Mouse (Mus musculus): ENCODE results near the gene Ptpro. TPM values are rescaled to one million over a fixed set of nuclear protein-coding genes. Genes with fewer than 3 reads are reported as not detected.

The Ptpro gene
- polyA plus RNA-seq, 1 experiment from 2014 or later: 50.3 TPM

DNA sequence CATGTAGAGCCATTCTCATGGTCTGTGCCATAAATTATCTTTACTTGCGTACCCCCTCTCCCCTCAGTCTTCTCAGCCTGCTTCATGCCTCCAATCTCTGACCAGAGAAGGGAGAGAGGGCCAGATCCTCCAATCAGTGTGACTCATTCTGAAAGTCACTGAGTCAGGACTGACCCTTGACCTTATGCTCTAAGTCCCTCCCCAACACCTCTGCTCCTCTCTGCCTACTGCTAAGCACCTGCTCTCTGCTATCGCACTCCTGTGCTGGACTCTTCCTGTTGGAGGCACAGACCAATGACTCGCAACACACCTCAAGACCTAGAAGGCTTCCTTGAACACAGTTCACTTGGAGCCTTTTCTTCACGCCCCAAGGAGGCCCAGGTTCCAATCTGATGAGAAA, 240.5 kb downstream of the Ptpro start:
- Histone ChIP-seq H3K9ac (replicated peaks) (no peak overlapping the region), H3K4me3 (no peak overlapping the region), H3K36me3 (no peaks in the 10 kb centered on the region), H3K9me3 (no peaks in the 10 kb centered on the region), H3K27ac (replicated peaks) (no peak overlapping the region), H3K4me2 (replicated peaks) (no peak overlapping the region), H3K27me3 (no peaks in the 10 kb centered on the region), H3K4me1 (no peaks in the 10 kb centered on the region)
- WGBS: 89% methylated on average over 4 of the region's 4 CpGs
- no peak for ATAC-seq (replicated peaks)

DNA sequence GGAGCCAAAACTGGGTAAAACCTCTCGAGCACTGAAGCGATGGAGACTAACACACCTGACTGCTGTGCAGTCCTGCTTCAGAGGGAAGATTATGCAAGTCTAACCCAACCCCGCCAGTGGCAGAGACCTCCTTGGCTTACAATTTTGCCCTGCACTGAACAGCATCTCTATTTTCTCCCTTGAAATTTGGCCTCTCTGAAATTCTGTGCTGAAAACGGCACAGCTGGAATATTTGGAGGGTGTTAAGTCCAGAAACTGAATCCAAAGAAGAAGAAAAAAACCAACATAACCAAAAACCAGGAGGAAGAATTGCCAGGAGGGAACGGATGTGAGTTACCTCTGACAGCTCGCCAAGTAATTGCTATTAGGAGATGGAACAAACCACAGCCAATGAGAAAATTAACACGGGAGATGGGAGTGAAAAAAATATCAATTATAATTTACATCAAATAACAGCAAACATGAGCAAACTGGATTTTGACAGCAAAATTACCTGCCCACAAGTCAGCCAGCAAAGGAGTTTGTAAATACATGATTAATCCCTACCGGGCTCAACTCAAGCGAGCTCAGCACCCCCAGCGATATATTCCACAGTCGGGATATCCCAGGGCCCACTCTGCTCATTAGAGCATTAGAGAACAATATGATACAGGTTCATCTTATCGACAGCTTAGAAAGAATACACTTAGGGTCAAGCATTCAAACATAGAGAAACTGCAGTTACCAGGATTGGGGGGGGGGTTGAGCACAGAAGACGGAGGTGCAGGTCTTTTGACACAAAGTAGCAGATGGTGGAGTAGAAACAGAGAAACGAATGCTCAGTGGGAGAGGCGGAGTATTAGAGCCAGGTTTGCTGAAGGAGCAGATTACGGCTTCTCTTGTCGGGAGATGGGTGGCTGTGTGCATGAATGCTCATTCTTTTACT, 241.4 kb downstream of the Ptpro start:
- no peak overlapping the region for H3K4me3 ChIP-seq
- 83% methylated on average over 17 of the region's 17 CpGs for WGBS
- H3K27ac ChIP-seq (replicated peaks): no peak overlapping the region
- no peak overlapping the region for H3K9ac ChIP-seq (replicated peaks)
- no peaks in the 10 kb centered on the region for H3K4me1 ChIP-seq
- H3K36me3 ChIP-seq: no peaks in the 10 kb centered on the region
- H3K27me3 ChIP-seq: no peaks in the 10 kb centered on the region
- H3K4me2 ChIP-seq (replicated peaks): no peak overlapping the region
- ATAC-seq (replicated peaks): no peak
- no peaks in the 10 kb centered on the region for H3K9me3 ChIP-seq

DNA sequence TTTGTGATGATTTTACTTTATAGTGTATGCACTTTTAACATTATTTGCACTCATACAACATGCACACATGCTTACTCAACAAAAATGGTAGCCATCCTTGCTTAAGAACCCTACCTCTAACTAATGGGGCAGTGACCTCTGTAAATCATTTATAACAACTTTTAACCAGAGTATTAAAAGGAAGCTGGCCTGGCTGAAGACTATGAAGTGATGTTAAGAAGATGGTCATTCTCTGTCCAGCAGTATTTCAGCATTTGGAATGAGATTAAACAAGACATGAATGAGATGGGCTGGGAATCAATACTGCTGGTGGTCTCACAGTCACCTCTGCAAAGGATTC, 242.0 kb downstream of the Ptpro start:
- ATAC-seq (replicated peaks): no peak
- H3K36me3 ChIP-seq: no peaks in the 10 kb centered on the region

DNA sequence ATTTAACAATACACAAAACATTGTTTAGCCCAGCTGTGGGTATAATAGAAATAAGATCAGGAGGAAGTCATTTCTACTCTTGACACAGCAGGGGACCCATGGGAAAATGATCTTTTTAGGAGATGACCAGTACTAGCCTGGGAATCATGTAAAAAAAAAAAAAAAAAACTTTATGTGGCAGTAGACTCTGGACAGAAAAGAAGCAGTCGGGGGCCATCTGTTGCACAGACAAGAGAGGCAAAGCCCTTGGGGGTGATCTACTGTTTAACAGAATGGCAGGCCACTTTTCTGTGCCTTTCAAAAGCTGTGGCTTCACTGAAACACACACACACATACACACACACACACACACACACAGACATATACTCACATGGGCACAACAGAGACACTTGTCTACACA, 242.7 kb downstream of the Ptpro start:
- 67% methylated on average over 1 of the region's 1 CpGs for WGBS

More for the DNA sequence above, 242.0 kb downstream of the Ptpro start:
- H3K4me1 ChIP-seq: no peaks in the 10 kb centered on the region
- no peak overlapping the region for H3K9ac ChIP-seq (replicated peaks)
- no peak overlapping the region for H3K27ac ChIP-seq (replicated peaks)
- no peaks in the 10 kb centered on the region for H3K9me3 ChIP-seq
- no peak overlapping the region for H3K4me2 ChIP-seq (replicated peaks)
- no peaks in the 10 kb centered on the region for H3K27me3 ChIP-seq
- no peak overlapping the region for H3K4me3 ChIP-seq

DNA sequence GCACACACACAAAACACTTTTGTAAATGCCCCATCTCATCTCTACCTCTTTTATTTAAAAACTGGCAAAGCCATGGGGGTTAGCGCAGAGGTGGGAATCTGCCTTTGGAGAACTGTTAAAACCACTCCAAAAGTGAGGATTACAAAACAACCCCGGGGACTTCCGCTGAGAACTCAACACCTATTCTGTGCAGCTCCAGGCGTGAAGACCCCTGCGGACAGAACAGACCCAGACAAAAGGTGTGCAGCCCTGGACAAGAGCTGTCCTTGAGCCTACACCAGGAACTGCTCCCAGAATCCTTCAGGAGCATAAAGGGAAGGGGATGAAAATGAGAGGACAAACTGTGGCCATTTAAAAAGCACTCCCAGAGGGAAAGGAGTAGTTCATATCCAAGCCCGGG, 243.1 kb downstream of the Ptpro start:
- Histone ChIP-seq H3K4me1 (no peaks in the 10 kb centered on the region), H3K9me3 (no peaks in the 10 kb centered on the region), H3K36me3 (no peaks in the 10 kb centered on the region), H3K4me2 (replicated peaks) (no peak overlapping the region), H3K4me3 (no peak overlapping the region), H3K27ac (replicated peaks) (no peak overlapping the region), H3K27me3 (no peaks in the 10 kb centered on the region), H3K9ac (replicated peaks) (no peak overlapping the region)
- ATAC-seq (replicated peaks): no peak
- WGBS: 66% methylated on average over 6 of the region's 6 CpGs

More for the DNA sequence above, 242.7 kb downstream of the Ptpro start:
- ATAC-seq (replicated peaks): no peak
- Histone ChIP-seq H3K4me1 (no peaks in the 10 kb centered on the region), H3K36me3 (no peaks in the 10 kb centered on the region), H3K27me3 (no peaks in the 10 kb centered on the region), H3K9me3 (no peaks in the 10 kb centered on the region), H3K4me2 (replicated peaks) (no peak overlapping the region), H3K27ac (replicated peaks) (no peak overlapping the region), H3K9ac (replicated peaks) (no peak overlapping the region), H3K4me3 (no peak overlapping the region)

DNA sequence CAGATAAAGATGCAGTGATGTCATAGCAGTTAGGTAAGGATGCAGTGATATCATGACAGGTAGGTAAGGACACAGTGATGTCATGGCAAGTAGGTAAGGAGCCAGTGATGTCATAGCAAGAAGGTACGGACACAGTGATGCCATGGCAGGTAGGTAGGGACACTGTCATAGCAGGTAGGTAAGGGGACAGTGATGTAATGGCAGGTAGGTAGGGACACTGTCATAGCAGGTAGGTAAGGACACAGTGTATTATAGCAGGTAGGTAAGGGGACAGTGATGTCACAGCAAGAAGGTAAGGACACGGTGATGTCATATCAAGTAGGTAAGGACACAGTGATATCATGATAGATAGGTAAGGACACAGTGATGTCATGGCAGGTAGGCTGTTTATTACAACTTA, 244.4 kb downstream of the Ptpro start:
- ATAC-seq (replicated peaks): no peak
- no peaks in the 10 kb centered on the region for H3K9me3 ChIP-seq
- no peak overlapping the region for H3K27ac ChIP-seq (replicated peaks)
- H3K27me3 ChIP-seq: no peaks in the 10 kb centered on the region
- no peaks in the 10 kb centered on the region for H3K4me1 ChIP-seq
- no peaks in the 10 kb centered on the region for H3K36me3 ChIP-seq
- H3K9ac ChIP-seq (replicated peaks): no peak overlapping the region
- no peak overlapping the region for H3K4me2 ChIP-seq (replicated peaks)
- no peak overlapping the region for H3K4me3 ChIP-seq
- WGBS: 95% methylated on average over 2 of the region's 2 CpGs

DNA sequence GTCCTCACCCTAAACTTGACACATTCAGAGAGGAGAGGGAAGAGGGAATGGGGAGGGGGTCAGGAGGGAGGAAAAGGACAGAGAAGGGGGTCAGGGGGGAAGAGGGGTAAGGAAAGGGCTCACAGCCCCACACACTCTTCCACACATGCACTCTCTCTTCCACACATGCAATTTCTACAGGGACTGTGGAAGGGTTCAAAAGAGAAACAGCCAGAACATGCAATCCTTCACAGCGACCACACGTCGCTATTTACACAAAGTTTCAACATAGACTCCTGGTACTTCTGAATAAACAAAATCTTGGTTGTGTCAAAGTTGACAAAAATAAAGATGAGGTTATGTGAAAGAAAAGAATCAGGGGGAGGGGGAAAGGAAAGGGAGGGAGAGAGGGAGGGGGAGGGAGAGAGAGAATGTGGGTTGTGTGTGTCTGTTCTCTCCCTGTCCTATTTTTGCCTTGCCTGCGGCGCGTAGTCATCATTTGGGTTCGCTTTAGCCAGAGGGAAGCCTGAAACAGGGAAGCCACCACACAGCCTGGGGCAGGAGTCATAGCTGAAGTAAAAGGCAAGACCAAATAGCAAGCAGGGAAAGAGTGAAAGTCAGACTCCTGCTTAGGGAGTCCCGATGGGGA, 245.2 kb downstream of the Ptpro start:
- no peak overlapping the region for H3K9ac ChIP-seq (replicated peaks)
- H3K27ac ChIP-seq (replicated peaks): no peak overlapping the region
- H3K4me3 ChIP-seq: no peak overlapping the region
- no peaks in the 10 kb centered on the region for H3K27me3 ChIP-seq
- 85% methylated on average over 8 of the region's 8 CpGs for WGBS
- no peaks in the 10 kb centered on the region for H3K36me3 ChIP-seq
- H3K4me1 ChIP-seq: no peaks in the 10 kb centered on the region
- no peak for ATAC-seq (replicated peaks)
- no peak overlapping the region for H3K4me2 ChIP-seq (replicated peaks)
- H3K9me3 ChIP-seq: no peaks in the 10 kb centered on the region

DNA sequence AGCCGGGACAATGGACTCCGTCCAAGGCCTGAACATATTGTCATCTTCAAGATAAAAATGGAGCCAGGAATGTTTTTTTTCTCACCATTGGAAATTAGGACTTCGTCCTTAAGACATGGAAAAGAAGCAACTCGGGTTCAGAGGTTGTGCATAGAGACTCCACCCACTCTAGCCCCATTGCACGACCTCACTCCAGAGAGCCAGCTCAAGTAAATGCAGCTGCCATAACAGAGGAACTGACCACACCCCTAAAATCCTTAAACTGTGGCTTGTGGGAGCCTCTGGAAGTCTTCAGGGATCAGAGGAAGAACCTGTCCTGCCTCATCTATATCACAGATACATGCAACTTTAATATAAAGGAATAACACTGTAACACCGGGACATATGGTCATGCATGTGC, 246.7 kb downstream of the Ptpro start:
- Histone ChIP-seq H3K27me3 (no peaks in the 10 kb centered on the region), H3K4me2 (replicated peaks) (no peak overlapping the region), H3K9ac (replicated peaks) (no peak overlapping the region), H3K4me1 (no peaks in the 10 kb centered on the region), H3K9me3 (no peaks in the 10 kb centered on the region), H3K27ac (replicated peaks) (no peak overlapping the region), H3K36me3 (no peaks in the 10 kb centered on the region), H3K4me3 (no peak overlapping the region)
- WGBS: 76% methylated on average over 6 of the region's 6 CpGs
- no peak for ATAC-seq (replicated peaks)

DNA sequence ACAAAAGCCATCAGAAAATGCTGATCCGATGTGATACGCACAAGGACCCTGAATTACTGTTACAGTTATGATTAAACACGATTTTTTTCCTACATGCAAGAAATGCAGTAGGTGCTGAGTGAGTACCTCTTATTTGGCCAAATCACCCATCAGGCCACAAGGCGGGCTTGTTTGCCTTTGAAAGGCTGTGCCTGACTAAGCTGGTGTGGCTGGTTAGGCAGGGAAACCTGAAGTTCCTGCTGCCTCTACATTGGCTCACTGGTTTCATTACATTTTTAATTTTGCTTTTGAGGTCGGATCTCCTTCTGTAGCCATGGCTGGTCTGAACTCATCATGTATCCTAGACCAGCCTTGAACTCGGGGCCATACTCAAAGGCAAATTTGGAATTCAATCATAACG, 250.9 kb downstream of the Ptpro start:
- 89% methylated on average over 7 of the region's 7 CpGs for WGBS
- H3K27me3 ChIP-seq: no peaks in the 10 kb centered on the region
- no peaks in the 10 kb centered on the region for H3K36me3 ChIP-seq
- H3K4me1 ChIP-seq: no peaks in the 10 kb centered on the region
- H3K4me3 ChIP-seq: no peak overlapping the region
- H3K9me3 ChIP-seq: no peaks in the 10 kb centered on the region
- no peak overlapping the region for H3K9ac ChIP-seq (replicated peaks)
- no peak overlapping the region for H3K4me2 ChIP-seq (replicated peaks)
- no peak for ATAC-seq (replicated peaks)
- no peak overlapping the region for H3K27ac ChIP-seq (replicated peaks)

DNA sequence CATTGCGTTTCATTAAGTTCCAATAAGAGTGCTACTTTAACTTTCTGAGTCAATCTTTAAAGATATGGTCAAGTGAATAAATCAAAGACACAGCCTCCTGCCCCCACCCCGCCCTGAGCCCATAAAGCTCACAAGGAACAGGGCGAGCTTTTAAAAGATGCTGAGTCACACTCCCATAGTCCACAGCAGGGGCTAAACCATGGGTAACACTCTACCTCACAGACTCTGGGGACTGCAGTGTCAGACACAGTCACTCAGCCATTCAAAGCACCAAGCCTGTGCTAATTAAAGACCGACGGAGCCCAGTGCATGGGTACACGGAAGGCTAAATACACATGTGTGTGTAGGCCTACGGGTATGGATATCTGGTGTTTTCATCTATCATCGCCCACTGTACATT, 251.3 kb downstream of the Ptpro start:
- Histone ChIP-seq H3K4me3 (no peak overlapping the region), H3K27ac (replicated peaks) (no peak overlapping the region), H3K27me3 (no peaks in the 10 kb centered on the region), H3K9me3 (no peaks in the 10 kb centered on the region), H3K36me3 (no peaks in the 10 kb centered on the region), H3K4me2 (replicated peaks) (no peak overlapping the region), H3K9ac (replicated peaks) (no peak overlapping the region), H3K4me1 (no peaks in the 10 kb centered on the region)
- ATAC-seq (replicated peaks): no peak; the same call in 1 of the 2 replicates
- WGBS: 87% methylated on average over 8 of the region's 8 CpGs

DNA sequence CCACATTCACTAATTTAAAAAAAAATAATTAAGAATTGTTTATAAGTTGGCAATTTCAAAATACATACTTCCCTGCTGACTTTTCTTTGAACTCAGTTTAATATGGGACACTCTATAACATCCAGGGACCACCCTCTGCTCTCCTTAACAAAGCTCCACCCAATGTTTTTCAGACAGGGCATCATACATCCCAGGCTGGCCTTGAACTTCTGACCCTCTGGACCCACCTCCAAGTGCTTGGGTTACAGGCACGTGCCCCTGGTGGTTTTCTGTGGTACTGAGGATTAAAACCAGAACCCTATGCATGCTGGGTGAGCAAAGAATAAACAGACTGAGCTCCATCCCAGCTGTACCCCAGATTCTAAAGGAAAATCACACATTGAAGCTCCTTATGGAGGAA, 251.9 kb downstream of the Ptpro start:
- no peak overlapping the region for H3K9ac ChIP-seq (replicated peaks)
- no peaks in the 10 kb centered on the region for H3K4me1 ChIP-seq
- H3K9me3 ChIP-seq: no peaks in the 10 kb centered on the region
- ATAC-seq (replicated peaks): no peak
- 68% methylated on average over 1 of the region's 1 CpGs for WGBS
- no peaks in the 10 kb centered on the region for H3K27me3 ChIP-seq
- no peak overlapping the region for H3K4me2 ChIP-seq (replicated peaks)
- H3K36me3 ChIP-seq: no peaks in the 10 kb centered on the region
- no peak overlapping the region for H3K27ac ChIP-seq (replicated peaks)
- H3K4me3 ChIP-seq: no peak overlapping the region

DNA sequence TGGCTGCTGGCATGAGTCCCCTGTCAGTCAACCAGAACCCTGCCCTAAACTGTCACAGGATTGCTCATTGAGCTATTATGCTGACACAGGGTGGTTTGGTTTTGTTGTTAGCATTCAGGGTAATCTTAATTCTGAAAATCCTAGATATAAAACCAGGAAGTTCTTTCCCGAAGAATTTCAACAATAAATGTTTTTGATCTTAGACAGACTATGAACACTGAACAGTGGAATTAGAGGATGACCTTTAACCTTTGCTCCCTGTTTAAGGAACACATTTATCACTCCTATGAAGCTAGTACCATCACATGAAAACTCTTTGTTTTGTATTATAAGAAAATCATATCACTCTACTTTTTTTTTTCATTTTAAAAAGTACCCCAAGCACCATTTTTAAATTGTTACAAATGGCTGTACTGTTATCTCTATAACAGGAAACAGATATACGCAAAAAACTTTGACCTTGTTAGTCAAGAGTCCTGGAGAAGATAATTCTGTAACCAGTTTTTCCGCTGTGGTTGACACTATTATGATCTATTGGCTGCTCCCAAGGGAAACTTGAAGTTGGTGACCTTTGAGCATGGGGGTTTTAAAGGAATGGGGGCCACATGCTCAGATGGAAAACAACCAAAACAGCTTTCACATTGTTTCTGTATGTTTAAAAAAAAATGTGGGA, 253.6 kb downstream of the Ptpro start:
- H3K27me3 ChIP-seq: no peaks in the 10 kb centered on the region
- 92% methylated on average over 3 of the region's 3 CpGs for WGBS
- no peak overlapping the region for H3K4me2 ChIP-seq (replicated peaks)
- H3K9me3 ChIP-seq: no peaks in the 10 kb centered on the region
- H3K9ac ChIP-seq (replicated peaks): no peak overlapping the region
- ATAC-seq (replicated peaks): no peak
- H3K36me3 ChIP-seq: no peaks in the 10 kb centered on the region
- no peak overlapping the region for H3K27ac ChIP-seq (replicated peaks)
- no peak overlapping the region for H3K4me3 ChIP-seq
- H3K4me1 ChIP-seq: no peaks in the 10 kb centered on the region

All from forebrain, embryonic 15.5 days (tissue).